Mouse (Mus musculus): ENCODE data around the gene Calm5. TPM values are rescaled to one million over a fixed set of nuclear protein-coding genes. Genes with fewer than 3 reads are reported as not detected.
"Not testable (repeated sequence)": the region's sequence is repeated elsewhere in the genome, so short reads cannot be mapped to it uniquely, and the experiment has no call there.

The Calm5 gene
- polyA plus RNA-seq (2016; fragmentation: Nextera tagmentation; extraction: Ambion mirVana) = not detected in 2 replicates

DNA sequence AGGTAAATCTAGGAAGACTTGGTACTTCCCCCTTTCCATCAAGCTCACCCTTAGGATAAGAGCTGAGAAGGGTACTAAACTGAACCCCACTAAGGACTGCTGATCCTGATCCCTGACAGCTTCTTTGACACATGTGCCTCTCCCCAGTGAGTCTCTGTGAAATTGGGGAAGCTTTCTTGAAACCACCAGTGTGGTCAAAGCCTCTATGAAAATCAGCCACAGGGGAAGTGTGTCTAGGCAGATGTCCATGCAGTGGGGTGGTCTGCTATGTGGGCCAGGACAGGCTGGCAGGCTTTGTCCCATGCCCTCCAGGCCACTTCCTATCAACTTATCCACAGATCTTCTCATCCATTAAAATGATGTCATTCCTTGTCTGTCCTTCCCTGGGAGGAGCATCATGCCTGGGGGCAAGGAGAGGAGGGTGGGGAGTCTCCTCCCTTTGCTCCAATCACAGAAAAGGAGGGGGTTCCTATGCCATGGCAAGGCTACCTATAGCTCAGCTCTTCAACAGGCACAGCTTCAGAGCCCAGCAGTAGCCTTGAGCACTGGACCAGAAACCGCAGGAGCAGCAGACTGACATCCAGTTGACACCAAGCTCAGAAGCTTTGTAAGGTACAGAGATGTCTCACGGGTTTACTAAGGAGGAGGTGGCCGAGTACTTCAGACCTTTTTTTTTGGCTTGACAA, at the start of gene Calm5:
Gene Calm5 (plus strand): TSS at position 526 of the 686 bp plus-strand sequence.
- not testable (repeated sequence) for H3K4me1 ChIP-seq; H3K4me3 ChIP-seq; H3K27ac ChIP-seq (replicated peaks); H3K9me3 ChIP-seq (replicated peaks); H3K36me3 ChIP-seq; DNase-seq (ENCODE audit: low spot score); H3K27me3 ChIP-seq (ENCODE audit: low read depth, poor library complexity, severe bottlenecking)
- 82% methylated on average over 3 of the region's 3 CpGs for WGBS

DNA sequence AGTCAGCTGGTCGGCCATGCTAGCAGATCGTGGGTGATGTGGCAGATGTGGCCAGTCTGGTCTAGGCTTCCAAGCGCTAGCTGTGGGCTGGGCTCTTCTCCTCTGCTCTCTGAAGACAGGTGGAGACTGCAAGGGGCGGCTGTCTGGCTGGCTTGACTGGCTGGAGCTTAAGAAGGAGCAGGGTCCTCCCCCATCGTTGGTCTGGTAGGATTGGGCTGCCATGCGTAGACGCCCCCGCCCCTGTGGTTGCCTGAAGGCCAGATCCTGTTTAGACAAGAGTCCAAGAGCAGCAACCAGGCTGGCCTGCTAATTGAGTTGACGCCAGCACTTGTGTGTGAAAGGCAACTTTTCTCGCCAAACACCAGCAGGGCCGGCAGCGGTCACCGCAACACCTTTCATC, 49.8 kb upstream of the Calm5 start, which contains the start of gene Calml3:
Gene Calml3 (minus strand): TSS at position 131 of the 400 bp plus-strand sequence.
- no peaks in the 10 kb centered on the region for H3K9me3 ChIP-seq (replicated peaks)
- H3K36me3 ChIP-seq = no peaks in the 10 kb centered on the region
- no peaks in the 10 kb centered on the region for H3K27me3 ChIP-seq (ENCODE audit: low read depth, poor library complexity, severe bottlenecking)
- no peak within 1 kb of the TSS for H3K4me3 ChIP-seq
- no peaks in the 10 kb centered on the region for H3K4me1 ChIP-seq
- H3K27ac ChIP-seq (replicated peaks) = no peak within 1 kb of the TSS
- WGBS = 87% methylated on average over 13 of the region's 13 CpGs
- DNase-seq (ENCODE audit: low spot score) = no peak

DNA sequence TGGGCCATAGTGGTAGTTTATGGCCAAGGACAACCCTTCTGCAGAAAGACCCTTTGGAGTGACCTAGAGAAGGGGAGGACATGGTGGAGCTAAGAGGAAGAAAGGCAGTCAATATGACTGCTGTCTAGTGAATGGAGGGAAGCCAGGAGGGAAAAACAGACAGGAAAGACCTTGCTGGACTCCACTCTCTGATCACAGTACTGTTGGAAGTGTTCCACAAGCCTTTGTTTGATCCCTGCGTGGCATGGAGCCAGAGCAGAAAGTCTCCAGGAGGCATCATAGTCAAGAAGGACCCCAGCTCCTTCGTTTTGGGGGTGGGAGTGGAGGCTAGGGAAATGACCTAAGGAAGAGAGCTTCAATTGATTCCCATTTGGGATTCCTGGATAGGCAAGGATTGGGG, 48.8 kb upstream of the Calm5 start:
- no peaks in the 10 kb centered on the region for H3K9me3 ChIP-seq (replicated peaks)
- no peak overlapping the region for H3K4me3 ChIP-seq
- 72% methylated on average over 2 of the region's 2 CpGs for WGBS
- no peaks in the 10 kb centered on the region for H3K27me3 ChIP-seq (ENCODE audit: low read depth, poor library complexity, severe bottlenecking)
- H3K4me1 ChIP-seq = no peaks in the 10 kb centered on the region
- no peak overlapping the region for H3K27ac ChIP-seq (replicated peaks)
- no peaks in the 10 kb centered on the region for H3K36me3 ChIP-seq
- no peak for DNase-seq (ENCODE audit: low spot score)

DNA sequence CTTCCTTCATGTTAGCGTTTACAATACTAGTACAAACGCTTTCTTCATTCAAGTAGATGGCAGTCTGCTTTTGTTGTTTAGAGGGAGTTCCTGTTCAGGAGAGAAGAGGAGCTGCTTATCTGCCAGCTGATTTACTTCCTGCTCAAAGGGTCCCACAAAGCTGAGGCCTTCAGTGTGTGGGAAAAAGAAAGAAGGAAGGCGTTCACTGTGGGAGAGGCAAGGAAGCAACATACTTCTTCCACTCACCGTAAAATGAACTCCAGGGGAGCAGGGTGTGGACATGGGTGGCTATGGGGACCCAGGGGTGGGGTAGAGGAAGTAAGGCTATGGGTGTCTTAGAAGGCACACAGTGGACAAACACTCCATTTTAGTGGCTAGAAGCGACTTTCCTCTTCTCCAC, 48.3 kb upstream of the Calm5 start:
- 83% methylated on average over 5 of the region's 5 CpGs for whole genome bisulfite sequencing

DNA sequence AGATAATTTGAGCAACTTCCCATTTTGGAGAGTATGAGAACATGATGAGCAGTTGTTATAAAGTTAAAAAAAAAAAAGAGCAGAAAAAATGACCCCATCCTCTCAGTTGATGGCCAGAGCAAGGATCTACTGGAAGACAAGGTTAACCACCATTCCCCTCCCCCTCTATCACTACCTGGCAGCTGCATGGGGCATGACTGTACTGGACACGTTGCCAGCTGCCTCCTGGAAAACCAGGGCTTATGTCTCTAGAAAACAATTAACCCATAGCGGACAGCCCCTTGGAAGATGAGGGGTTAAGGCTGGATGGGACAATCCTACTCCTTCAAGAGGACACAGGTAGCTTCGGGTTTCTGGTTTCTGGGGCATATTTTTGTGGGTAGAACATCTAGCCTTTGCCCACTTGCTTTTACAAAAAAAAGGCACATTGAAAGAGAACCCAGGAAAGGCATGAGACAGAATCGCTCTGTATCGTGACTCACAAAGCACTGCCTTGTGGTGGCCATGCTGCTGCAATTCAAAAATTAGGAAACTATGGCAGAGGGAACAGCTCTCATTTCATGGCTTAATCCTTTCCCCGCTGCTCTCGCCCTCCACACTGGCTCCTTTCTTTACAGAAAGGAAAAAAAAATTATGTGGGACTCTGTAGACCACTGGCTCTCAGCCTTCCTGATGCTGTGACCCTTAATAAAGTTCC, 46.7 kb upstream of the Calm5 start:
- DNase-seq (ENCODE audit: low spot score) = no peak
- H3K4me3 ChIP-seq = no peak overlapping the region
- no peak overlapping the region for H3K27ac ChIP-seq (replicated peaks)
- no peaks in the 10 kb centered on the region for H3K27me3 ChIP-seq (ENCODE audit: low read depth, poor library complexity, severe bottlenecking)
- H3K9me3 ChIP-seq (replicated peaks) = no peaks in the 10 kb centered on the region
- no peaks in the 10 kb centered on the region for H3K4me1 ChIP-seq
- H3K36me3 ChIP-seq = no peaks in the 10 kb centered on the region
- WGBS = 85% methylated on average over 7 of the region's 7 CpGs

More for the DNA sequence above, 48.3 kb upstream of the Calm5 start:
- Histone ChIP-seq H3K4me1 (no peaks in the 10 kb centered on the region), H3K36me3 (no peaks in the 10 kb centered on the region), H3K9me3 (replicated peaks) (no peaks in the 10 kb centered on the region), H3K27ac (replicated peaks) (no peak overlapping the region), H3K4me3 (no peak overlapping the region), H3K27me3 (ENCODE audit: low read depth, poor library complexity, severe bottlenecking) (no peaks in the 10 kb centered on the region)
- no peak for DNase-seq (ENCODE audit: low spot score)

DNA sequence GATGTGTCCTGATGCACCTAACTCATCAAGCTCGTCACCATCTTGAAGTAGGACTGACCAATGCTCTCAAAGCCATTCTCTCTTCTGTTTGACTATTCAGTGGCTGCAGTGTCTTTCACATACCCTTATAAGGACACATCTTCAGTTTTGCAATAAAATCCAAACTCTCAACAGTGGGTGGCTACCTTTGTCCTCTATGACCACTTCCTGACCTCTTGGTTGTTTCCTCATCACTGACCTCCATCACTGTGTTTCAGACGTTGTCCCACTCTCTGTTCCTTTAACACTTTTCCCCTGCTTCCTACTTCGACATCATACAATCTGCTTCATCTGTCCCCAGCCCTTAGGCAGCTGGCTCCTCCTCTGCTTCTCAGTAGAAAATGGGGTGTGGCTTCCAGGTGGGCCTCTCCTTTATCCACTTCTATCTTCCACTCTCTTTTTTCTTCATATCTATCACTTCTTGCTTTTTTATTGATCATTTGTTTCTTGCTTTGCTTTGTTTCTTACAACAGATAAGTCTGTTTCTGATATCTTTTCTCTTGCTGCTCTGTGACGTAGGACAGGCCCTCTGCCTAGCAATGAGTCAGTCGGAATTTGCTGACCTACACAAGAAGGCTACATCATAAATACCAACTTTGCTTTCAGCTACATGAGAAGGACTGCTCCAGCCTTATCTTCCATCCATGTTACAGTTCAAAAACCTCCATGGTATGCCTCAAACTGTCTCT, 35.8 kb upstream of the Calm5 start:
- Histone ChIP-seq H3K9me3 (replicated peaks) (no peaks in the 10 kb centered on the region), H3K27me3 (ENCODE audit: low read depth, poor library complexity, severe bottlenecking) (no peaks in the 10 kb centered on the region), H3K36me3 (no peaks in the 10 kb centered on the region), H3K4me1 (no peaks in the 10 kb centered on the region), H3K4me3 (no peak overlapping the region), H3K27ac (replicated peaks) (no peak overlapping the region)
- WGBS = 84% methylated on average over 5 of the region's 5 CpGs
- no peak for DNase-seq (ENCODE audit: low spot score)

DNA sequence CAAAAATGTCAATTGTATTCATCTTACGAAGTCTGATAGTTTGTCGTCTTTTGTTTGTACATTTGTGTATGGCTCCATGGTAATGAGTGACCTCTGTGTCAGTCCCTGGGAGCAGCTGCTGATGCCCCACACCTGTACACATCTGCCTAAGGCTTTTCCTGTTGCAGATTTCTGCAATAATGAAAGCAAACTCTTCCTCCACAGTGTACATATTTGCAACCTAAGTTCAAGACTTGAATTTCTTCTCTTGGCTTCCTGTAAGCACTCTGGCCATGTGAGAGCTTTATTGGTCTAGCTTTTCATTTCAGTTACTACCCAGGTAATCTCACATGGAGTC, 35.3 kb upstream of the Calm5 start:
- Histone ChIP-seq H3K4me3 (no peak overlapping the region), H3K4me1 (no peaks in the 10 kb centered on the region), H3K27me3 (ENCODE audit: low read depth, poor library complexity, severe bottlenecking) (no peaks in the 10 kb centered on the region), H3K27ac (replicated peaks) (no peak overlapping the region), H3K9me3 (replicated peaks) (no peaks in the 10 kb centered on the region), H3K36me3 (no peaks in the 10 kb centered on the region)
- WGBS = 92% methylated on average over 2 of the region's 2 CpGs
- DNase-seq (ENCODE audit: low spot score) = no peak

DNA sequence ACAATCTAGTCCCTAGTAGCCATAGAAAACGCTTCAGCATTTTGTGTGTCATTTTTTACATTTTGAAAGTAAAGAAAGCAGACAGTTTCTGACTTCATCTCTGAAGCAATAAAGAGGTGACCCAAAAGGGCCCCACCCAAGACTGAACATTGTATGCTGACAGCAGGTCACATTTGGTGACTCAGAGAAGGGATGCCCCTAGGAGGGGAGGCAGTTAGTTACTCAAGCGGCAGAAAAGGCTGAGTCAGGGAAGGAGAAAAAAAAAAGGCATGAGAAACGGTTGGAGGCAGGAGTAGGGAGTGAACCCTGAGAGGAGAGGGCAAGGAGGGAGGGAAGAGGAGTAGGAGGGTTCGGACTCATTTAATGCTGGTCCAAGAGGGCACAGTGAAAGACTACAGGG, 31.9 kb upstream of the Calm5 start:
- Histone ChIP-seq H3K27me3 (ENCODE audit: low read depth, poor library complexity, severe bottlenecking) (no peaks in the 10 kb centered on the region), H3K4me1 (no peaks in the 10 kb centered on the region), H3K27ac (replicated peaks) (no peak overlapping the region), H3K36me3 (no peaks in the 10 kb centered on the region), H3K9me3 (replicated peaks) (no peaks in the 10 kb centered on the region), H3K4me3 (no peak overlapping the region)
- WGBS = 72% methylated on average over 4 of the region's 4 CpGs
- no peak for DNase-seq (ENCODE audit: low spot score)

DNA sequence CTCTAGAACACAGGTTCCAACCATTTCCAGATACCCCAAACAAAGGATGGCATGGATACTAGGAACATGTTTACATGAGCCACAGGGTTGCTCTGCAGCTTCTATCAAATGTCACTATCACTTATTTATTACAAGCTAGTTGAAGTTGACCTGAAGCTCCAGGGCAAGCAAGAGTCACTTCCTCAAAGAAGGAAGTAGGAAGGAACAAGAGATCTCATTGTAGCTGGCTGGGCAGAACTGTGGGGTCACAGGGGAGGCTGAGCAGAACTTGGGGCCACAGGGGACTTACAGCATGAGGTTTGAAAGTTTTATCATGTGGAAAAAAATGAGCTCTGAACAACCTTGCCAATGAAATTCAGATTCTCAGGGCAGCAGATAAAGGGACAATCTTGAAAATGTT, 28.2 kb upstream of the Calm5 start:
- Histone ChIP-seq H3K9me3 (replicated peaks) (no peaks in the 10 kb centered on the region), H3K27ac (replicated peaks) (no peak overlapping the region), H3K4me3 (no peak overlapping the region), H3K36me3 (no peaks in the 10 kb centered on the region), H3K4me1 (no peaks in the 10 kb centered on the region), H3K27me3 (ENCODE audit: low read depth, poor library complexity, severe bottlenecking) (no peaks in the 10 kb centered on the region)
- DNase-seq (ENCODE audit: low spot score) = no peak

DNA sequence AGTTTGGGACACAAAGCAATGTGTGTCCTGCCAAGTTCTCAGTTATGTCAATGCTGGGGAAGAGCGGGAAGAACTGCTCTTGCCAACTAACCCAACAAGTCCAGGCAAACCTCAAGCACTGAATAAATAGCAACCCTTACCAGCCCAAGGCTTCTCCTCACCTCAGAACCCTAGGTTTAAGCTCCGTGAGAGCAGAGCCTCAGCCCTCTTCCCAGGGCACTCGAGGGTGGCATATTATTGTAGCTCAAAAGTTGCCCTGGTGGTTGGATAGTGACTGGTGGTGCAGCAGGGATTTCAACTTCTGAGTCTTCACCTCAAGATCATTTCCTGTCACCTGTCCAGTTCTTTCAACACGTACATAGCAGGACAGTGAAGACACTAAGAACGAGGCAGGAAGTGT, 22.4 kb upstream of the Calm5 start:
- no peaks in the 10 kb centered on the region for H3K4me1 ChIP-seq
- WGBS = 82% methylated on average over 5 of the region's 5 CpGs

DNA sequence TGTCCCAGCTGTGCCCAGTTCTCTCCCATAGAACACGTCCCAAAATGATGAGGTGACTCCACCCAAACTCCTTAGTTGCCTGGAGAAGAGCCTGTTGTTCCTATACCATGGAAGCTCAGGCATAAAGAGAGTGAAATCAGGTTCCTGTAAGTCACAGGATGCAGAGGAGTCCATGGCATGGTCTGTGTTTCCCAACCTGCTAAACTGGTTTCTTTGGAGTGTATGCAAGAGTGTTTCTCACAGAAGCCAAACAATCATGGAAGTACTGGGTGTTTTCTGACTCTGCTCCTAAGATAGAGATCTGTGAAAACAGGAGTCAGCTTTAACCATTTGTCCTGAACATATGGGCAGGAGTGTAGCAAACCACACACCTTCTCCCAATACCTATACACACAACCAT, 22.0 kb upstream of the Calm5 start:
- H3K27me3 ChIP-seq (ENCODE audit: low read depth, poor library complexity, severe bottlenecking) = no peaks in the 10 kb centered on the region
- H3K27ac ChIP-seq (replicated peaks) = no peak overlapping the region
- DNase-seq (ENCODE audit: low spot score) = no peak
- no peak overlapping the region for H3K4me3 ChIP-seq
- no peaks in the 10 kb centered on the region for H3K36me3 ChIP-seq
- H3K4me1 ChIP-seq = no peaks in the 10 kb centered on the region
- 73% methylated on average over 1 of the region's 1 CpGs for WGBS
- no peaks in the 10 kb centered on the region for H3K9me3 ChIP-seq (replicated peaks)

More for the DNA sequence above, 22.4 kb upstream of the Calm5 start:
- no peak for DNase-seq (ENCODE audit: low spot score)
- Histone ChIP-seq H3K36me3 (no peaks in the 10 kb centered on the region), H3K27me3 (ENCODE audit: low read depth, poor library complexity, severe bottlenecking) (no peaks in the 10 kb centered on the region), H3K9me3 (replicated peaks) (no peaks in the 10 kb centered on the region), H3K4me3 (no peak overlapping the region), H3K27ac (replicated peaks) (no peak overlapping the region)

DNA sequence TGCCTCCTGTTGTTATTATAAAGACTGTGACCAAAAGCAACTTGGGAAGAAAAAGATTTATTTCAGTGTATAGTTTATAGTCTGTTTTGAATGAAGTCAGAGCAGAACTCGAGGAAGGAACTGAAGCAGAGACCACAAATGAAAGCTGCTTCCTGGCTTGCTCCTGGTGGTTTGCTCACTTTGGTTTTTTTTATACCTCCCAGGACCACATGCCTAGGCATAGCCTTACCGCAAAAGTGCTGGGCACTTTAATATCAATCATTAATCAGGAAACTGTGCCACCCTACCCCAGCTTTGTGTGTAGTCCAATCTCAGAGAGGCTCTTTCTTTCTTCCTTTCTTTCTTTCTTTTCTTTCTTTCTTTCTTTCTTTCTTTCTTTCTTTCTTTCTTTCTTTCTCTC, 21.5 kb upstream of the Calm5 start:
- H3K9me3 ChIP-seq (replicated peaks) = no peaks in the 10 kb centered on the region
- WGBS = 70% methylated on average over 2 of the region's 2 CpGs
- no peak for DNase-seq (ENCODE audit: low spot score)
- no peak overlapping the region for H3K27ac ChIP-seq (replicated peaks)
- H3K4me1 ChIP-seq = no peaks in the 10 kb centered on the region
- H3K4me3 ChIP-seq = no peak overlapping the region
- no peaks in the 10 kb centered on the region for H3K27me3 ChIP-seq (ENCODE audit: low read depth, poor library complexity, severe bottlenecking)
- no peaks in the 10 kb centered on the region for H3K36me3 ChIP-seq

DNA sequence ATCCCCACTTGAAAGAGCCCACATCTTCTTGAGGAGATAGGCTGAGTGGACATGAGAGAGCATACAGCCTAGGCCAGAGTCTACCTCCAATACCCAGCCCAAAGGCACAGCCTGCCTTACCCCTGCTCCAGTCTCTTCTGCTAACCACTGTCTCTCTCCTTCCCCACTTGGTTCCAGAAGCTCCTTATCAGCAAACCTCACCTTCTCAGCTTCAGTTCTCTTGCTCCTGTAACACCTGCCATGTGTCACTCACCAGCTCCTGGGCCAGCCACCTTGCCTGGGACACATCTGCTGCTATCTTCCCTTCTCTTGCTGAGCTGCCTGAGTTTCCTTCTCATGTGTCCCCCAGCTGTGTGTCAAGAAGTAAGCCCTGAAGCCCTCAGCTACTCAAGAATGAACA, 20.3 kb upstream of the Calm5 start:
- H3K36me3 ChIP-seq; H3K4me1 ChIP-seq; H3K9me3 ChIP-seq (replicated peaks); H3K27me3 ChIP-seq (ENCODE audit: low read depth, poor library complexity, severe bottlenecking); H3K27ac ChIP-seq (replicated peaks); DNase-seq (ENCODE audit: low spot score); H3K4me3 ChIP-seq: not testable (repeated sequence)

All from midbrain, embryonic 10.5 days (tissue).